Mouse (Mus musculus): ENCODE data around the gene Olfr1513. TPM values are rescaled to one million over a fixed set of nuclear protein-coding genes. Genes with fewer than 3 reads are reported as not detected.

Gene Olfr1513
- polyA plus RNA-seq, 1 experiment from 2014 or later = not detected

DNA sequence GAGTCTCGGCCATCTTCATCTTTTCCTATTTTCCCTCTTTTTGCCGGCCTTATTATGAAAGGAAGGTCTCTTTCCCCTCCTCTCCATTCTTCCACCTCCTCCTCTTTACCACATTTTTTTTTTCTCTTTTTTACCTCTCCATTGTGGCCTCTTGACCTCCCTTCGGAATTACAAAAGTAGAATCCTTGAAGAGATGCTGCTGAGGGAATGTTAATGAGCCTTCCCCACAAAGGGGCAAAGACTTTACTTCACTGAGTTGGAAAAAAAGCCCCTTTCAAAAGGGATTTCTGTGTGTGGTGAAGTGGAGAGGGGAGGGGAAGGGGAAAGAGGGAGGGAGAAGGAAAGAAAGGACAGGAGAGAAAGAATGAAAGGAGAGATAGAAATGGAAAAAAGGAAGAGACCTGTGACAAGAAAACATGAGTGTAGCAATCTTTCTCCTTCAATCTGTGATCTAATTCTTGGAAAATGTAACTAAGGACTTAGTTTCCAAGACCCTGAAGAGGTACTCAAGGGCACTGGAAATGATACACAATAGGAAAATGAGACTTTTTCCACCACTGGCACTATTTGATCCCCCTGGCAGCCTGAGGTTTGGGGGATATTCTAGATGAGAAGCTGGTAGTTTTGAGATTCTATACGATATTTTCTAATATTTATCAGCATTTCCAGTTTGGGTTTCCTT lies 25.0 kb downstream of the Olfr1513 start:
- peak overlapping the region; percentile 5; the same call in 1 of the 2 replicates for H3K4me2 ChIP-seq (ENCODE audit: low read length)
- H3K27me3 ChIP-seq (ENCODE audit: control insufficient read depth, insufficient read depth, low read length) = no peaks in the 10 kb centered on the region
- H3K9ac ChIP-seq (replicated peaks; ENCODE audit: low read length) = no peak overlapping the region
- no peak overlapping the region for H3K4me3 ChIP-seq (replicated peaks; ENCODE audit: low read depth, low read length)
- H3K36me3 ChIP-seq (ENCODE audit: control insufficient read depth, insufficient read depth, low read length) = no peaks in the 10 kb centered on the region
- no peaks in the 10 kb centered on the region for H3K9me3 ChIP-seq (ENCODE audit: control insufficient read depth, low read length)
- H3K27ac ChIP-seq (replicated peaks; ENCODE audit: low read depth, low read length) = peak overlapping the region; percentile 55
- peak; percentile 54 for DNase-seq
- WGBS = 0% methylated on average over 4 of the region's 4 CpGs
- ATAC-seq (ENCODE audit: low FRiP score, low TSS enrichment) = no peak
- peaks cover 10% of the 10 kb centered on the region for H3K4me1 ChIP-seq (ENCODE audit: control insufficient read depth, insufficient read depth, low read length)

DNA sequence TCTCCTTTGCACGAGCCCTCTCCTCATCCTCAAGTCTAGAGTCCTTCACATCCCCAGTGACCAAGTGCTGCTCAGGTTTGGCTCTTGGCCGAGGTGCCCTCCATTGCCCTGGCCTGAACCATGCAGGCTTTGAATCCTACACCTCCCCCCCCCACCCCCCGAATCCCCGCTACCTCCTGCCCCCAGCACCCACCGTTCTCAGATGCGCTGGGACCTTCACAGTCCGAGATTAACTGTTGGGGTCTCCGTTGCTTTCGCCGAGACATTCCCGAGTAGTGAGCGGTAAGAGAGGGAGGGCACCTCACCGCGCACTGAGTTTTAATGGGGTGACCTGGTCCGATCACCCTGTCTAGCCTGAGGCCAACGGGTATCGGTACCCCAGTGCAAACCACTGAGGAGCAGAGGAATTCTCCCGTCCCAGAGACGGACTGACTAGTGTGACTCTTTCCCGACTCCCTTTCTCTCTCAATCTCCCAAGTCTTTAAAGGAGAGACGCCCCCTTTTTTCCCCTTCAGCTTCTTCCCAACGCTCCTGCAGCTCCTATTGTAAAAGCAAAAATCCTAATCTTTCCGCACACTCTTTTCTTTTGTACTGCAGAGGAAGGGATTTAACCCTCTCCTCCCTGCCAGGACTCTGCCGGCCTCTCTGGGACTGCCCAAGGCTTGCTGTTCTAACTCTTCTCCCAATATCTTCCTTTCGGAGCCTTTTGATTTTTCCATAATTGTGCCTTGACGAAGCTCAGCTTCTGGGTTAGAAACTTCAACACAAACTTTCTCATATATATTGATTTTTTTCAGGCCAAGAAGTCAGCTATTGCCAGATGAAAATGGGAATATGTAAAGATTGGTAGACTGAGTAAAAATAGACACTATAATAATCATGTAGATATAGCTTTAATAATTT lies 28.0 kb downstream of the Olfr1513 start, which contains the start of gene Sall2:
TSS of gene Sall2 (minus strand) at position 853 of the 903 bp plus-strand sequence.
- Histone ChIP-seq H3K4me3 (replicated peaks; ENCODE audit: low read depth, low read length) (peak within 1 kb of the TSS; percentile 51), H3K9me3 (ENCODE audit: control insufficient read depth, low read length) (no peaks in the 10 kb centered on the region), H3K36me3 (ENCODE audit: control insufficient read depth, insufficient read depth, low read length) (no peaks in the 10 kb centered on the region), H3K27ac (replicated peaks; ENCODE audit: low read depth, low read length) (peak within 1 kb of the TSS; percentile 80), H3K4me1 (ENCODE audit: control insufficient read depth, insufficient read depth, low read length) (peaks cover 17% of the 10 kb centered on the region), H3K27me3 (ENCODE audit: control insufficient read depth, insufficient read depth, low read length) (no peaks in the 10 kb centered on the region), H3K9ac (replicated peaks; ENCODE audit: low read length) (peak within 1 kb of the TSS; percentile 55), H3K4me2 (ENCODE audit: low read length) (peak within 1 kb of the TSS; percentile 84)
- under 1% methylated on average over 26 of the region's 26 CpGs for WGBS
- ATAC-seq (ENCODE audit: low FRiP score, low TSS enrichment) (peak; percentile 68), DNase-seq (peak; percentile 62)

DNA sequence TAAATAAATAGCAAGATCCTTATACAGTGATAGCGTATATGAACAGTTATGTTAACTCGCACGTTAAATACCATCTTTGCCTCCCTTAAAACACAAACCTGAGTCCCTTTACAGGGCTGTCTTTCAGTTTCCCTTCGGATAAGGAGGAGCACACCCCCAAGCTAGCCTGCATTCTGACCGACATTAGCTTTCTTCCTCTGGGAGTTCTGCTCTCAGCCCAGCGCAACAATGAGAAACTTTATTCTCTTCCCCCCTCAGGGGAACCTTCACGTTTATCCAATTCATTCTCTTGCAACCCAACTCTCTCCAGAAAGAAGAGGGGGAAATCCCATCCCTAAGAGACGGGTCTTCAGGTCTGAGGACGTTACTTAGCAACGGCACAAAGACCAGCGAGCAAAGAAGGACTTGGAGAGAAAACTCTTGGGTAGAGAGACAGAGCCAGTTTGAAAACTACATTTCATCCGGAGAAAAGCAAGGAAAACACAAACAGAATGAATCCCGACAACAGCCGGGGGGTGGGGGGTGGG lies 28.8 kb downstream of the Olfr1513 start:
- peak overlapping the region; percentile 80 for H3K27ac ChIP-seq (replicated peaks; ENCODE audit: low read depth, low read length)
- H3K9ac ChIP-seq (replicated peaks; ENCODE audit: low read length) = peak overlapping the region; percentile 55
- H3K27me3 ChIP-seq (ENCODE audit: control insufficient read depth, insufficient read depth, low read length) = no peaks in the 10 kb centered on the region
- peak; percentile 65 for ATAC-seq (ENCODE audit: low FRiP score, low TSS enrichment)
- 1% methylated on average over 14 of the region's 14 CpGs for WGBS
- H3K4me3 ChIP-seq (replicated peaks; ENCODE audit: low read depth, low read length) = peak overlapping the region; percentile 51
- DNase-seq = peak; percentile 76
- H3K4me1 ChIP-seq (ENCODE audit: control insufficient read depth, insufficient read depth, low read length) = peaks cover 17% of the 10 kb centered on the region
- H3K36me3 ChIP-seq (ENCODE audit: control insufficient read depth, insufficient read depth, low read length) = no peaks in the 10 kb centered on the region
- peak overlapping the region; percentile 84 for H3K4me2 ChIP-seq (ENCODE audit: low read length)
- no peaks in the 10 kb centered on the region for H3K9me3 ChIP-seq (ENCODE audit: control insufficient read depth, low read length)

DNA sequence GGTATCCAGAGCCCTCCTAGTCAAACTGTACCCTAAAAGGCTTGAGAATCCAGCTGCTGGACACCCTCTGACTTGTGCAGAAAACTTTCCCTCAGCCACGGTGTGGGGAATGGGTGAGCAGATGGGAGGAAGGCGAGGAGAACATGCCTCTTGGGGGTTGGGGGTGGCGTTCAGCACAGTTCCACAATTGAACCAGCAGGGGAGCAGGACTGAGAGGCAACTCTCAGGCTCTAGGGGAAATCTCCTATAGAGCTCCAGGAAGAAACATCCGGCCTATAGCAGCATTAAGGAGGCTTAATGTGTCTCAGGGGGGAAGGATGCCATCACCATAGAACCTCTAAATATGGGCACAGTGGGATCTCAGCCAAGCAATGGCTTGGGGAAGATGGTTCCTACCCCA lies 30.3 kb downstream of the Olfr1513 start:
- Histone ChIP-seq H3K9ac (replicated peaks; ENCODE audit: low read length) (no peak overlapping the region), H3K9me3 (ENCODE audit: control insufficient read depth, low read length) (no peaks in the 10 kb centered on the region), H3K27me3 (ENCODE audit: control insufficient read depth, insufficient read depth, low read length) (no peaks in the 10 kb centered on the region), H3K4me1 (ENCODE audit: control insufficient read depth, insufficient read depth, low read length) (peaks cover 17% of the 10 kb centered on the region), H3K4me3 (replicated peaks; ENCODE audit: low read depth, low read length) (peak overlapping the region; percentile 19; the same call in 1 of the 2 replicates), H3K4me2 (ENCODE audit: low read length) (peak overlapping the region; percentile 84), H3K27ac (replicated peaks; ENCODE audit: low read depth, low read length) (no peak overlapping the region), H3K36me3 (ENCODE audit: control insufficient read depth, insufficient read depth, low read length) (no peaks in the 10 kb centered on the region)
- ATAC-seq (ENCODE audit: low FRiP score, low TSS enrichment) (no peak), DNase-seq (peak; percentile 62)
- WGBS = 0% methylated on average over 4 of the region's 4 CpGs

DNA sequence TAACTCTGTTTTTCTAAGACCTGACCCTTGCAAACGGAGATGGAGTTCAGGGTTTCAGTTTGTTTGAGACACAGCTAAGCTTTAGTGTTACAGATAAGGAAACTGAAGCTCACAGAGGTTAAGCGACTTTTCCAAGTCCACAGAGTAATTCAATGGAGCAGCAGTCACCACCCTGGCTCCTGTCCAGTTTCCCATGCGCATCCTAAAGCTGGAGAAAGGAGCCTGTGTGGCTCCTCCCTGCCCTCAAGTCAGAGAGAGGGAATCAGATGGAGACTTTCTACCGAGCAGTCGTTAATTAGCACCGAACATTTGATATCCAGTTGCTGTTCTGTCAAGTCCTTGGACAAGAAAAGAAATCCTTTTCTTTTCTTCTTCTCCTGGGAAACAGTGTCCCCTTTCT lies 36.8 kb downstream of the Olfr1513 start:
- no peaks in the 10 kb centered on the region for H3K9me3 ChIP-seq (ENCODE audit: control insufficient read depth, low read length)
- H3K27ac ChIP-seq (replicated peaks; ENCODE audit: low read depth, low read length) = 0 out of 2 replicates have a peak overlapping the region, but pooled peaks have one; percentile 20
- DNase-seq (peak; percentile 24), ATAC-seq (ENCODE audit: low FRiP score, low TSS enrichment) (no peak)
- WGBS = 64% methylated on average over 6 of the region's 6 CpGs
- H3K36me3 ChIP-seq (ENCODE audit: control insufficient read depth, insufficient read depth, low read length) = peaks cover 6% of the 10 kb centered on the region
- H3K4me3 ChIP-seq (replicated peaks; ENCODE audit: low read depth, low read length) = no peak overlapping the region
- no peak overlapping the region for H3K9ac ChIP-seq (replicated peaks; ENCODE audit: low read length)
- no peak overlapping the region for H3K4me2 ChIP-seq (ENCODE audit: low read length)
- H3K27me3 ChIP-seq (ENCODE audit: control insufficient read depth, insufficient read depth, low read length) = no peaks in the 10 kb centered on the region
- H3K4me1 ChIP-seq (ENCODE audit: control insufficient read depth, insufficient read depth, low read length) = peaks cover 16% of the 10 kb centered on the region

DNA sequence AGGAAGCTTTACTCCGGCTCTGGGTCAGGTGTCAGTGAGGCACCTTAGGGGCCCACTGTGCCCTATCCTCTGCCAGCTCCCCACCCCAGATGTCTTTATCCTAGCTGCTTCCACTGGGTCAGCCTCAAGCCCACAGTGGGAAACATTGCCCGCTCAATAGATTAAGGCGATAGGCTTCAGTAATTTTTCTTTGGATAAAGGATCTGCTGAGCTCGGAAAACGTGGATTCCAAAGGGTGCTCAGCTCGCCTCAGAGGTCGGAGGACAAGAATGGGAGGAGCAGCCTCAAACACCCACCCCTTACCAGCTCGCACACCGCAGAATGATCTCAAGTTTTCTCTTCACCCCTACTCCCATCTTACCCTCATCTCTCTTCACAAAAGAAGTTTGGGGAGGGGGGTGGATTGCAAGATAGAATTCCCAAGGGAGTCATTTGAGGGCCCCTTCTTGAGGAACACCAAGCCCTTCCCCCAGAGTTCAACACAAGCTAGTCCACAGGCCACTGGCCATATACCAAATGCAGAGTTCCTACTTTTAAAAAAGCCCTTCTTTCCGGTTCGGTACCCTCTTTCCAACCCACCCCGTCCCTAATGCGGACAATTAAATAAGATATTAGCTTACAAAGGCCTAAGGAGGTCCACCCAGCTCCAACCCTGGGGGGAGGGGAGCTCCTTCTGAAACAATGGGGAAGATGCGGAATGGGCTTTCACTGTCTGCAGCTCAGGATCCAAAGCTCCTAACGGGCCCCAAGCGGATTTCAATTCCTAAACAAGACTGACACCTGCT lies 39.6 kb downstream of the Olfr1513 start:
- Histone ChIP-seq H3K9ac (replicated peaks; ENCODE audit: low read length) (peak overlapping the region; percentile 88), H3K27ac (replicated peaks; ENCODE audit: low read depth, low read length) (peak overlapping the region; percentile 94), H3K9me3 (ENCODE audit: control insufficient read depth, low read length) (no peaks in the 10 kb centered on the region), H3K27me3 (ENCODE audit: control insufficient read depth, insufficient read depth, low read length) (no peaks in the 10 kb centered on the region), H3K36me3 (ENCODE audit: control insufficient read depth, insufficient read depth, low read length) (peaks cover 33% of the 10 kb centered on the region), H3K4me1 (ENCODE audit: control insufficient read depth, insufficient read depth, low read length) (peaks cover 39% of the 10 kb centered on the region), H3K4me2 (ENCODE audit: low read length) (peak overlapping the region; percentile 92), H3K4me3 (replicated peaks; ENCODE audit: low read depth, low read length) (peak overlapping the region; percentile 72)
- 2% methylated on average over 16 of the region's 16 CpGs for WGBS
- DNase-seq = peak; percentile 76
- peak; percentile 59 for ATAC-seq (ENCODE audit: low FRiP score, low TSS enrichment)

DNA sequence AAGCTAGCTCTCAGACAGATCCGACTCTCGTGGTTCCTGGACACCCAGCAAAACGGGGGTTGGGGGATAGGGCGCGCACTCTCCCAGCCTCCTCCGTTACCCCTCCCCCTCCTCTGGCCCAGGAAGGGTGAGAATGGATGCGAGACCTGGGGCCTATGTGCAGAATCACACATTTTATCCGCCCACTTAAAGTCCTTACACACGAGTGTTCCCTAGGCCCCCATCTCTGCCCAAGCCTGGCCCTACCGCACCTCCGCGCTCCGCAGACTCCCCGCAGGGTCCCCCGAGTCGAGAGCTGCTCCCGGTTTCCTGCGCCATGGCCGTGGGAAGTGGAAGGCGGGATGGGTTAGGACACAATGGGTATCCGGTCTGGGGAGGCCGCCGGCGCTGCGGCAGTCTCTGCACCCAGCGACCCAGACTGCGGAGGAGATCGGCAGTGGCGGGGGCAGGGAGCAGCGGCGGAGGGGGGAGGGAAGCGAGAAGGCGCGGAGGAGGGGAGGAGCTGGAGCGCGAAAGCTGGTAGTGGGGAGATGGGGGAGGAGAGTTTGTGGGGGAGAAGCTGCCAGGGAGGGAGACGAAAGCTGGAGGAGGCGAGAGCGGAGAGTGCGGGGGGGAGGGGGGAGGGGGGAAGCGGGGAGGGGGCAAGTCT lies 40.3 kb downstream of the Olfr1513 start:
- Histone ChIP-seq H3K27ac (replicated peaks; ENCODE audit: low read depth, low read length) (peak overlapping the region; percentile 94), H3K9ac (replicated peaks; ENCODE audit: low read length) (peak overlapping the region; percentile 88), H3K36me3 (ENCODE audit: control insufficient read depth, insufficient read depth, low read length) (peaks cover 40% of the 10 kb centered on the region), H3K4me2 (ENCODE audit: low read length) (peak overlapping the region; percentile 92), H3K27me3 (ENCODE audit: control insufficient read depth, insufficient read depth, low read length) (no peaks in the 10 kb centered on the region), H3K9me3 (ENCODE audit: control insufficient read depth, low read length) (no peaks in the 10 kb centered on the region), H3K4me1 (ENCODE audit: control insufficient read depth, insufficient read depth, low read length) (peaks cover 46% of the 10 kb centered on the region), H3K4me3 (replicated peaks; ENCODE audit: low read depth, low read length) (peak overlapping the region; percentile 72)
- ATAC-seq (ENCODE audit: low FRiP score, low TSS enrichment) (peak; percentile 87), DNase-seq (peak; percentile 90)
- under 1% methylated on average over 35 of the region's 41 CpGs for WGBS

Measured in midbrain, embryonic 14.5 days (tissue).